Mouse (Mus musculus) stomach, postnatal 0 days (tissue): ENCODE data around the gene Gm17622.

Experiments used
- CTCF ChIP-seq: IDR thresholded peaks from 2 replicates; pipeline ENCODE4 v1.5.1; 2016; ENCODE audit warnings: antibody characterized with exemption, low read depth, mild to moderate bottlenecking, moderate library complexity
- EP300 ChIP-seq: optimal IDR thresholded peaks from 2 replicates; pipeline ENCODE3; 2016; ENCODE audit warnings: antibody characterized with exemption

DNA sequence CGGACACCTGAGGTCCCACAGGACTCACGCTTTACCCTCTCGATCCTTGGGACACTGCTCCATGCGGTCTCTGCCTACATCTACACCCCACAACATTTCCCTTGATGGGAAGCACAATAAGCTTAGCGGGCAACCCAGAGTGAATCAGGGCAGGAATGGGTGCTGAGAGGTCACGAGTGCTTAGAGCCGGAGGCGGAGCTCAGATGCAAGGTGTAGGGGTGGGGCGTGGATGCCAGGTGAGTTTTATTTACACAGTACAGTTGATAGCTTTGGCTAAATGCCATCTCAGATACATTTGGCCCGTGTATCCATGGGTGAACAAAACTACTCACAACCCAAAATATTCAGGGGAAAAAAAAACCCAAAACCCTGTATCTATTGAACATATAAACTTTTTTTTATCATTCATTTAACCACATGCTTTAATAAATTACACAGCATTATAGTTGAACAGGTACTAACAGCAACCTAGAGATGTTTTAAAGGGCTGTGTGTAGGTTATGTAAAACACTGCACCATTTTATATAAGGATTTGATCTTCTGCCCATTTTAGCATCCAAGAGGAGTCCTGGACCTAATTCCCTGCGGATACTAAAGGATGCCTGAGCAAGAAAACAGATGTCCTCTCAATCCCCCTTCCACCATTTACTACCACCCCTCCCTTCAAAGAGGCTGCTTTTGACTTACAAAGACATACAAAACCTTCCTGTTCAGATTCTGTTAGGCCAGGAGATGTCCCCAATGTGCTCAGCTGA is 39.0 kb upstream of the Gm17622 start:
- TF ChIP-seq CTCF (no peak), EP300 (no peak)
